Mouse (Mus musculus): ENCODE results near the gene Smagp. TPM values are rescaled to one million over a fixed set of nuclear protein-coding genes. Genes with fewer than 3 reads are reported as not detected.
"Not testable (repeated sequence)": the region's sequence is repeated elsewhere in the genome, so short reads cannot be mapped to it uniquely, and the experiment has no call there.

The Smagp gene
- polyA plus RNA-seq, 1 experiment from 2014 or later = 11.7 TPM

DNA sequence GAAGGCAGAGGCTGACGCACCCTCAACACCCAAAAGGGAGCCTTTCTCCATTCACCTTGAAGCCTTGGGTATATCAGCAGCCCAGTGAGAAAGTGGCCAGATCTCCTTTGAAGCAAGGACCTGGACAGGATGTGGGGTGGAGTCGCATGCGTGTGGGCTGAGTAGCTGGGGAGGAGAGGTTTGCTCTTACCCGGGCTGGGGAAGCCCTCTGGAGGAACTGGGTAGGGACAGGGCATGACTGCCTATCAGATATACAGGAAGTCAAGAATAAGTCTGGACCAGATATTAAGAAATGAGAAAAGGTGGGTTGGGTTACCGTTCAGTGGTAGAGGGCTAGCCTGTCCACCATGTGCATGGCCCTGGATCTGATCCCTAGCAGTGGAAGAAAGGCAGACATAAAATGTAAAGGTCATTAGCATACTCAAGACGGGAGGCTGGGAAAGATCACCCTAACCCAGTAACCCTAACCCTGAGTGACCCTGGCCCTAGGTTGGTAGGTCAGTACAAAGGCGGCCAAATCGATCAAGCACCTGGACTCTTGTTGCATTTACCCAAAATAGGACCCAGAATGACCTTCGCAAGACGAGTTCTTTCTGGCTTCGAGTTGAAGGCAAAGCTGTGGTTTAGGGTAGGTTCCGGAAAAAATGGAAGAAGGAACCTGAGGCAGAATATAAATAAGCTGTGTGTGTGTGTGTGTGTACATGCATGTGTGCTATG is 5.1 kb downstream of the Smagp start:
- DNase-seq (ENCODE audit: low read depth, low spot score) (no peak), ATAC-seq (no peak)
- TF ChIP-seq CTCF (IDR thresholded peaks at IDR 0.05) = no peak
- H3K27me3 ChIP-seq = no peaks in the 10 kb centered on the region
- CTCF ChIA-PET = interaction anchor here (0.6 kb wide), 1 partner anchor 1395 kb away, joined by 3 read pairs; no protein-coding TSS in a partner anchor
- in situ Hi-C loops (cut with MboI; ENCODE audit: low pct_unique_long_range_greater_than_20kb) = no loop called here
- POLR2A ChIA-PET = no interaction called here

GRCm38 (mm10) chr15:100630126-100630525 is 6.6 kb downstream of the Smagp start:
- ATAC-seq (no peak), DNase-seq (ENCODE audit: low read depth, low spot score) (no peak)
- TF ChIP-seq CTCF (IDR thresholded peaks at IDR 0.05) = no peak
- no peaks in the 10 kb centered on the region for H3K27me3 ChIP-seq
- in situ Hi-C loops (cut with MboI; ENCODE audit: low pct_unique_long_range_greater_than_20kb) = no loop called here
- ChIA-PET POLR2A (no interaction called here), CTCF (no interaction called here)

DNA sequence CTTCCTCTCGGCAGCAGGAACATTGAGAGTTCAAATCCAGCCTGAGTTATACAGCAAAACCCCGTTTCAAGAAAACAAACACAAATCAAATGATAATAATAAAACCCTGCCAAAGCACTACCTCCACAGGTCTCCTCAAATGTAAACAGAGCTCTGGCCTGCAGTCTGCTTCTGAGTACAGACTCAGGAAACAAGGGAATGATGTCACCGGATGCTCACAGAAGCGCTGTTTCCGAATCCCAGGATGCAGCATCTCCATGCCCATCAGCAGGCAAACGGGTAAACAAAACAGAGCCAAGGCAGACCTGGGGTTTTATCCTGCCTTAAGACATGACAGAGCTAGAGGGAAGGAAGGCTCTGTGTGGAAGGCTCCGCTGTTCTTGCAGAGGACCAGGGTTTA is 7.9 kb downstream of the Smagp start:
- H3K27me3 ChIP-seq = no peaks in the 10 kb centered on the region
- in situ Hi-C loops (cut with MboI; ENCODE audit: low pct_unique_long_range_greater_than_20kb) = no loop called here
- ATAC-seq (no peak), DNase-seq (ENCODE audit: low read depth, low spot score) (no peak)
- TF ChIP-seq CTCF (IDR thresholded peaks at IDR 0.05) = no peak
- ChIA-PET POLR2A (no interaction called here), CTCF (no interaction called here)

DNA sequence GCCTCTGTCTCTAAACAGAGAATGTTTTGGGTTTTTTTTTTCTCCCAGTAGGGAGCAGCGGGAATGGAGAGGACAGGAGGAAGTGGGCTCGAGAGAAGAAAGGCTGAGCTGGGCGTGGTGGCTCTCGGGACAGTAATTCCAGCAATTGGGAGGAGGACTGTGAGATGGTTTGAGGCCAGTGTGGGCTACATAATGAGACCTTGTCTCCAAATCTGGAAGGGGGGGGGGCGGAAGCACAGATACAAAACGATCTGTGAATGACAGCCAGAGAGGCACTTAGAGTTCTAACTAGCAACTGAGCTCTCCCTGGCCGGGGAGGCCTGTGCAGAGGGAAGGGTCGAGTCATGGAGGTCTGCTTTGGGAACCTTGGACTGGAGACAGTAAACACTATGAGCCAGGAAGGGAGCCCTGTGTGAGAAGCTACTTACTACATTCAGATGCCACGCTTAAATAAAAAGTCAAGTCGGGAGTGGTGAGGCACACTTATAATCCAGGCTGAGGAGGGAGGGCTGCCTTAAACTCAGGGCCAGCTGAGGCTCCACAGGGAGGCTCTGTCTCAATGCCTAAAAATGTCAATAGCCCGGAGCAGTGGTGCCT is 8.9 kb downstream of the Smagp start:
- POLR2A ChIA-PET = interaction anchor here (0.6 to 0.7 kb wide), 2 partner anchors 66 to 412 kb away, joined by 3 to 4 read pairs; no protein-coding TSS in a partner anchor
- ATAC-seq = no peak
- DNase-seq (ENCODE audit: low read depth, low spot score) = no peak
- in situ Hi-C loops (cut with MboI; ENCODE audit: low pct_unique_long_range_greater_than_20kb) = no loop called here
- TF ChIP-seq CTCF (IDR thresholded peaks at IDR 0.05) = no peak
- CTCF ChIA-PET = interaction anchor here (0.6 kb wide), 1 partner anchor 29 kb away, joined by 3 read pairs; no protein-coding TSS in a partner anchor
- H3K27me3 ChIP-seq = no peaks in the 10 kb centered on the region

DNA sequence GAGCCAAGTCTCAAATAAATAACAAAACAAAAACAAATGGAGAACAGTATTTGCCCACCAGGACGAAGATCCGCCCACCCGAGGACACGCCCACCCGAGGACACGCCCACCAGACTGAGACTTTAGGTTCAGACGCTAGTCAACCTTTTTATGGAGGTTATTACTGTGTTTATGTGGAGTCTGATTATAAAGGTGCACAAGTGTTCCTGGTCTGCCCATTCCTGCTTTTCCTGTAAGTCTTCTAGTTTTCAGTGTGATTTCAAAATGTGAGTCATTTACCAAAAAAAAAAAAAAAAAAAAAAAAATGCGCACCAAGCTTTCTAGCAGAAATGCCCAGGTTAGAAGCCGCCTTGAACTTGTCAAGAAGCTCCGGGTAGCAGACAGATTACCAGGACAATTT is 9.5 kb downstream of the Smagp start:
- DNase-seq (ENCODE audit: low read depth, low spot score) (no peak), ATAC-seq (no peak)
- in situ Hi-C loops (cut with MboI; ENCODE audit: low pct_unique_long_range_greater_than_20kb) = no loop called here
- no peak for TF ChIP-seq CTCF (IDR thresholded peaks at IDR 0.05)
- no peaks in the 10 kb centered on the region for H3K27me3 ChIP-seq
- ChIA-PET CTCF (interaction anchor here (0.6 kb wide), 1 partner anchor 30 kb away, joined by 3 read pairs; no protein-coding TSS in a partner anchor), POLR2A (interaction anchor here (0.6 to 0.7 kb wide), 2 partner anchors 66 to 411 kb away, joined by 3 to 4 read pairs; no protein-coding TSS in a partner anchor)

GRCm38 (mm10) chr15:100624435-100624834 is 12.3 kb downstream of the Smagp start:
- H3K27me3 ChIP-seq = no peaks in the 10 kb centered on the region
- CTCF ChIA-PET = interaction anchor here (1.4 kb wide), 1 partner anchor 26 kb away, joined by 3 read pairs; no protein-coding TSS in a partner anchor
- ATAC-seq (no peak), DNase-seq (ENCODE audit: low read depth, low spot score) (no peak)
- no peak for TF ChIP-seq CTCF (IDR thresholded peaks at IDR 0.05)
- POLR2A ChIA-PET = no interaction called here
- in situ Hi-C loops (cut with MboI; ENCODE audit: low pct_unique_long_range_greater_than_20kb) = loop anchor here (5.0 kb wide), 1 partner anchor 53 kb away; no protein-coding TSS in a partner anchor

DNA sequence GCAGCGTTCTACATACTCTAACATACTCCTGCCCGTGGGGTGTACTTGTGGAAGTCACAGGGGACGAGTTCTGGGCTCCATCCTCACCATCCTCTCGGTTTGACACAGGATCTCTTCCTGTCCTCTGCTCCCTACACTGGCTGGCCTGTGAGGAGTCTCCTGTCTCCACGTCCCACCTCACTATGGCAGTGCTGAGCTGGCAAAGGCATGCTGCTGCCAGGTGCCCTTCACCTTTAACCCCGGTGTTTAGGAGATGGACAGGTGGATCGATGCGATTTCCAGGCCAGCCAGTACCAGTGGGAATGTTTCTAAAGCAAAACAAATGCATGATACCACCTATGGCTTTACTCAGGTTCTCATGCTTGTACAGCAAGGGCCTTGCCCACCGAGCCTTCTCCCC is 13.0 kb downstream of the Smagp start:
- ATAC-seq (no peak), DNase-seq (ENCODE audit: low read depth, low spot score) (no peak)
- no peaks in the 10 kb centered on the region for H3K27me3 ChIP-seq
- in situ Hi-C loops (cut with MboI; ENCODE audit: low pct_unique_long_range_greater_than_20kb) = loop anchor here (5.0 kb wide), 1 partner anchor 54 kb away; no protein-coding TSS in a partner anchor
- POLR2A ChIA-PET = no interaction called here
- CTCF ChIA-PET = no interaction called here
- TF ChIP-seq CTCF (IDR thresholded peaks at IDR 0.05) = no peak

GRCm38 (mm10) chr15:100622164-100622563 is 14.6 kb downstream of the Smagp start:
- ChIA-PET POLR2A (no interaction called here), CTCF (interaction anchor here (2.3 kb wide), 1 partner anchor 10 kb away, joined by 5 read pairs; no protein-coding TSS in a partner anchor)
- no peak for DNase-seq (ENCODE audit: low read depth, low spot score)
- in situ Hi-C loops (cut with MboI; ENCODE audit: low pct_unique_long_range_greater_than_20kb) = loop anchor here (5.0 kb wide), 1 partner anchor 55 kb away; no protein-coding TSS in a partner anchor
- TF ChIP-seq CTCF (IDR thresholded peaks at IDR 0.05) = no peak
- H3K27me3 ChIP-seq = no peaks in the 10 kb centered on the region
- ATAC-seq = no peak

DNA sequence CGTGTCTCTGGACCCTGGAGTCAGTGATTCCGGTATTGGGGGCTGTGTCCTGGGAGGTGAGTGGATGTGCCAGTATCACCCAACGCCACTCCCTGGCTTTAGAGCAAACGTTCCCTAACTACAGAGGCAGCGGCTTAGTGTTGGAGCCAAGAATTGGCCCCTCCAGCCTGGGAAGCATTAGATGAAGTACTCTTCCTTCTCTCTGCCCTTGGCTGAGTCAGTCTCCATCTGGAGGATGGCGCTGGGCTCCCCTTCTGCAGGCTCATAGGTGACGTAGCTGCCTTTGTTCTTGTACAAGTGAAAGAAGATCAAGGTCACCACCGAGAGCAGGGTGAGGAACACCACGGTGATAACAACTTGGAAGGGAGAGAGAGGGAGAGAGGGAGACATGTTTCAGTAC is 15.1 kb downstream of the Smagp start:
- POLR2A ChIA-PET; H3K27me3 ChIP-seq; ATAC-seq; DNase-seq (ENCODE audit: low read depth, low spot score): not testable (repeated sequence)
- CTCF ChIA-PET = interaction anchor here (2.3 kb wide), 1 partner anchor 9 kb away, joined by 5 read pairs; no protein-coding TSS in a partner anchor
- in situ Hi-C loops (cut with MboI; ENCODE audit: low pct_unique_long_range_greater_than_20kb) = loop anchor here (5.0 kb wide), 1 partner anchor 56 kb away; no protein-coding TSS in a partner anchor

DNA sequence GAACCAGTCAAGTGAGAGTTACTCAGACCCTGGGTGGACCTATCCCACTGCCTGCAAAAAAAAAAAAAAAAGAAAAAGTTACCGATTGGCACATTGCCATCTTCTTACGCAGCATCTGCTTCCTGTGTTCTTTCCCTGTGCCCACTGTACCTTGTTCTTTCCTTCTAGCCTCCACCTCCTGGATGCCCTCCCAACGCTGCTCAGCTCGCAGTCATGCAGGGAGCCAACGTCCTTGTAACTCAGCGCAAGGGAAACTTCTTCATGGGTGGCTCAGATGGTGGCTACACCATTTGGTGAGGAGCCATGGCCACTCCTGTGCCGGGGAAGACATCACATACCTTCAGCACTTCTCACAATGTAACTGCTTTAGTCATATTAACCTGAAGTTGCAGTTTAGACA is 17.5 kb downstream of the Smagp start:
- TF ChIP-seq CTCF (IDR thresholded peaks at IDR 0.05) = no peak
- POLR2A ChIA-PET = no interaction called here
- in situ Hi-C loops (cut with MboI; ENCODE audit: low pct_unique_long_range_greater_than_20kb) = no loop called here

GRCm38 (mm10) chr15:100616221-100616620 is 20.5 kb downstream of the Smagp start:
- no peak for ATAC-seq
- CTCF ChIA-PET = no interaction called here
- POLR2A ChIA-PET = no interaction called here
- DNase-seq (ENCODE audit: low read depth, low spot score) = no peak
- in situ Hi-C loops (cut with MboI; ENCODE audit: low pct_unique_long_range_greater_than_20kb) = no loop called here
- no peak for TF ChIP-seq CTCF (IDR thresholded peaks at IDR 0.05)
- H3K27me3 ChIP-seq = no peaks in the 10 kb centered on the region

More for the DNA sequence above, 17.5 kb downstream of the Smagp start:
- CTCF ChIA-PET = no interaction called here
- no peaks in the 10 kb centered on the region for H3K27me3 ChIP-seq
- ATAC-seq (no peak), DNase-seq (ENCODE audit: low read depth, low spot score) (no peak)

Measured in Patski (cell line).